Mouse (Mus musculus) heart, adult 9 months (tissue): Measurements from ENCODE around the gene Serpinb12.
"Not testable (repeated sequence)": the region's sequence is repeated elsewhere in the genome, so short reads cannot be mapped to it uniquely, and the experiment has no call there.

Source experiments
- DNase-seq, 2 experiments: peaks; one replicate each; pipeline ENCODE4 v3.0.0; 2022; ENCODE audit warnings: low spot score in 2 of 2

Gene Serpinb12

DNA sequence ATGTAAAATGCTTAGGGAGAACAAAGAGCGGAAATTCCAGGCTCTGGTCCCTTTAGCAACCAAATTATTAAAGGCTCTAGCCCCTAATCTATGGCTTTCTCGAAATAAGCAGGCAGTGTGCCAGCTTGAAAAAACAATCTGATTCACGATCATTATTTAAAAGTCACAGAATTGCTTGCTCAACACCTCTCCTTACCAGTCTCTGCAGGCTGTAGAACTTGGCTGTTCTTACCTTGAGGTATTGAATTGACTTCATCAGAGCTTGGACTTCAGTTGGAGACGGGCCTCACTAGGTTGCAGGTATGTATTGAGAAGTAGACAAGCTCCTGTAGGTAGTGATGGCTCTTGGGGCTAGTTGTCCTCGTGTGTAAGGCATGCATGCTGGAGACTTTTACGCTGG is at the start of gene Serpinb12:
Gene Serpinb12 (plus strand): TSS at position 185 of the 400 bp plus-strand sequence.
- DNase-seq, result no peak

DNA sequence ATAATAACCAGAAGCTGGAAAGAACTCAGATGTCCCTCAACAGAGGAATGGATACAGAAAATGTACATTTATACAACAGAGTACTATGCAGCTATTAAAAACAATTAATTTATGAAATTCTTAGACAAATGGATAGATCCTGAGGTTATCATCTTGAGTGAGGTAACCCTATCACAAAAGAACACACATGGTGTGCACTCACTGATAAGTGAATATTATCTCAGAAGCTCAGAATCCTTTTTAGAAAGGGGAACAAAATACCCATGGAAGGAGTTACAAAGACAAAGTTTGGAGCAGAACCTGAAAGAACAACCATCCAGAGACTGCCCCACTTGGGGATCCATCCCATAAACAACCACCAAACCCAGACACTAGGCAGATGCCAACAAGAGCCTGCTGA is 39.1 kb upstream of the Serpinb12 start:
- not testable (repeated sequence) for DNase-seq

DNA sequence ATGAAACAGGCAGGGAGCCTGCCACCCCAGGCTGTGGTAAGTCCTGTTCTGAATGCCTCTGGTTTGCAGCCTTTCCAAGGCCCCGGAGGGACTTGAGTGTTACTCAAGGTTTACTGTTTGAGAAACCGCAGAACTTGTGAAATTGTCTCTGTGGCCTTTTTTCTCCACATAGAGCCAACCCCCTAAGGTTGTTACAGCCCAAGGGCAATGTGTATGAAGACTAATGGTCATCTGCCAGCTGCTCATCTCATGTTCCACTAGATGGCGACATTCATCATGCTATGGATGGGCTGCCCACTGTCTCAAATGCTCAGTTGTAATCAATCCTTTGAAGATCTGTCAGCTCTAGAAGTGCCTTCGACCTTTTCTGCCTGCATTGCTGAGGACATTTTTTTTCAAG is 32.8 kb upstream of the Serpinb12 start:
- no peak for DNase-seq

DNA sequence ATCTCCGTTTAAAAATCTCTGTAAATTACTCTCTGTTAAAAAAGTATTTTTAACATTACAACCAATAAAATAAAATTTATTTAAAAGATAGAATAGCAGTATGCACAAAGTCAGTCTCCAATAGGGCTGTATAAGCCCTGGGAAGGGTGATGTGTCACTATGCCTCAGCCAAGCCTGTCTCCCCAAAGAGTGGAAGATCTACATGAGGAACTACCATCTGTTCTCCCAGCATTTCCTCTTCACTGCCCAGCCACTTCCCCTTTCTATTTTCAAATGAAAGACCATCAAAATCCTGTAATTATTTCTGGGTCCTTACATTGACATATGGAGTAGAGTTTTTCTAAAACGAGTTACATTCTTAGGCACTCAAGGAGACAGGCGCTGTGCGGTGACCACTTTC is 2.3 kb upstream of the Serpinb12 start:
- DNase-seq, result peak; percentile 3 to 32

DNA sequence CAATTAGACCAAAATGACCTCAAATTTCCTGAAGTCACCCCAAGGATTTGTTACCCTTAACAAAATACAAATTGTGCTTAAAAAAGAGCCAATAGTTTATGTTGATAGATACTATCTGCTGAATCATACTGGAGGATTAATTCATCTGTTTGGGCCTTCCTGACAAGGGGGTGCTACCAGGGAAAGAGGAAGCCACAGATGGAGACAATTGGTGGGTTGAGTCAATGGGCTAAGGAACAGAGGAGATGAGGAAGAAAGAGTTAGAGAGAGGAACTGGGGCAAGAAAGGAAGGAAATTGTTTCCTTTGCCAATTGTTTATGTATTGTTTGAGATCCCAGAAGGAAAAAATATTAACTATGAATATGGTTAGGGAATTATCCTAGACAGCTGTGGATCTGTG is 591 bp upstream of the Serpinb12 start:
- DNase-seq, result peak; percentile 7 to 30

DNA sequence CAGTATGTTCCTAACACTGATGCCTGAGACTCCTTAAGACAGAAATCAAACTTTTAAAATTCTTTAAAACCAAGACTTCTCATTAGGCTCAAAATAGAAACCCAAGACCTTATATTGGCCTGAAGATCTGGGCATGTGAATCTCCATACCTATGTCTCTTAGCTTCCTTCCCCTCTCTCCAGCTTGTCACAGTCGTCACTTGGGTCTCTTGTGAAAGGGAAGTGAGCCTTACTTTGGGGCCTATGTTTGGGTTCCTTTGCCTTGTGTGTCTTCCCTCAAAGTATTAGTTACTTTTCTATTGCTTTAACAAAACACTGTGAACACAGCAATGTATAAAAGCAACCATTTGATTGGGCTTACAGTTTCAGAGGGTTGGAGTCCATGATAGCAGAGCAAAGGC is 13.0 kb downstream of the Serpinb12 start:
- DNase-seq, result no peak

DNA sequence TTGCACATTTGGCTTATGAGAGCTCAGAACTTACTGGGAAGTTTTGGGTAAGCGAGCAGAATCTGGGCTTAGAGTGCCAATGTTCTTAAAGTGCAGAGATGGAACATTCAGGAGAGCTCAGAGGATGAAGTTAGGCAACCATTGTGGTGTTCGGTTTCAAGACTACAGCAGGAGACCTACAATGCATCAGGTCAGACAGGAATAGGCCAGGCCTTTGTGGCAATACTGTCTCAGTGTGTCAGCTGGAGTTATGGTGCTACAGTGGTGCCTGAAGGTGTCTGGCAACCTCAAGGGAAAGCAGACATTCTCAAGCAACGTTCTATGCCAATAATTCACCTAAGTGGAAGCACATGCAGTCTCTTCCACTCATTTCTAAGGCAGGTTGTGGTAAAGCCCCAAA is 25.7 kb downstream of the Serpinb12 start:
- DNase-seq, result no peak

DNA sequence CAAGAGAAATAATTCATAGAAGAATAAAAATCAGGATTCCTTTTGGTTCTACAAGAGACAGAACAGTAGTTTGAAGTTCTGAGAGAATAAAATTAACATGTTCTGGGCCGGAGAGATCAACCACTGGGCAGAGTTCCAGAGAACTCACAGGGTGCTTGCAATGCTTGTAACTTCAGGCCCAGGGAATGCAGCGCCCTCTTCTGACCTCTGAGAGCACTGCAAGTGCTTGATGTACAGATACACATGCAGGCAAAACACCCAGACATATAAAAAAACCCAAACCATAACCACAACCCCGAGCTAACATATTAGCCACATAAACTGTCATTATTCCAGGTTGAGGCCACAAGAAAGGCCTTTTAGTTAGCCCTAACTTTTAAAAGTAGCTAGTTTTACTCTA is 26.8 kb downstream of the Serpinb12 start:
- DNase-seq, result no peak

DNA sequence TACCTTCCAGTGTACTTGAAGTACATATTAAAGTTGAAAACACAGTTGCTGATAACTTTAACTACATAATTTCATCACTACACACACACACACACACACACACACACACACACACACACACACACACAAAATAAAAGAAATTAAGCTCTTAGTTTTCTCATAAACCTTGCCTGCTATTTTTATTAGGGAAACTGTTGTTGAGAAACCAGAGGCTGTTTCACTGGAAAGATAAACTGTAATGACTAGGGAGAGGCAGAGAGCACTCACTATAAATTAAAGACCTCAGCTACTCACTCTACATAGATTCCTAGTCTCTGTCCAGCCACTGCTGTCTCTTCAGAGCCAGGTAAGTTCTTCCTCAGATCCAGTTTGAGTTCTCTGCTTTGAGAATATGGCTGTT is 46.4 kb downstream of the Serpinb12 start, which contains the start of gene Serpinb13:
Gene Serpinb13 (plus strand): TSS at position 301 of the 400 bp plus-strand sequence.
- no peak for DNase-seq

DNA sequence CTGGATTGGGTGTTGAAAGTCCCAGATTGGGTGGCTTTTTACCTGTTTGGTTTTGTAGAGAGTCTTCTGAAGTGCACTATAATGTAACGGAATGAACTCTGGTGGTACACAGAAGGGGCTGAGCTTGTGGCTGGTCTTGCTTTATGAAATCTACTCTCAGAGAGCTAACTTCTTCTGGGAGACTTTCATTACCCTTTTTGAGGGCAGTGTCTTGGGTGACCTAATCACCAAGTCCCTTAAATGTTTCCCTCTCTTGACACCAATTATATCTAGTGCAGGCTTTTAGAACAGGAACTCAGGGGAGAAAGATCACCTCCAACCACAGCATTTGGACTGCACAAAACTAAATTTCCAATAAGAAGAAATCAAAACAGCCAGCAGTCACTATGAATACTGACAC is 48.8 kb downstream of the Serpinb12 start:
- DNase-seq, result no peak

DNA sequence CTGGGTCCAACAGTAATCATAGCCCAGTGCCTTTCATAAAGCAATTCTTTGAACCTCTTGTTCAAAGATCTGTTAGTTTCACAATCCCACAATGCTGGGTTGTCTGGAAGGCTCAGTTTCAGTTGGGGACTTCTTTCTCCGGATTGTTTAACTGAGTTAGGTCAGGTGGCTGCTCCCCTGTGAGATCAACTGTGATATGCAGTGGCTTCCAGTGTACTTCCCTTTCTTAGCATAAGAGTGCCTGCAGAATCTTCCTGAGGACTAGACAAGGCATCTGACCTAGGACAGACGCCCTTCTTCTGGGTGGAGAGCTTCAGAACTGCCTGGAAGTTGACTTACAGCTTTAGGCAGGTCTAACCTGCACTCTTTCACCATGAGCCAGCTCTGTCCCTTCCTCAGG is 49.6 kb downstream of the Serpinb12 start:
- no peak for DNase-seq

DNA sequence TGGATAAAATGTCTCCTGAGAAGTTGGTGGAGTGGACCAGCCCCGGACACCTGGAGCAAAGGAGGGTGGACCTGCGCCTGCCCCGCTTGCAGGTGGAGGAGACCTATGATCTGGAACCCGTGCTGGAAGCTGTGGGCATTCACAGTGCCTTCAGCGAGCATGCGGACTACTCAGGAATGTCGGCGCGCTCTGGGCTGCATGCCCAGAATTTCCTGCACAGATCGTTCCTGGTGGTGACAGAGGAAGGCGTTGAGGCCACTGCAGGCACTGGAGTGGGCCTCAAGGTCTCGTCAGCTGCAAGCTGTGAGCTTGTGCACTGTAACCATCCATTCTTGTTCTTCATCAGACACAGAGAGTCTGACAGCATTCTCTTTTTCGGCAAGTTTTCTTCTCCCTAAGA is 66.2 kb downstream of the Serpinb12 start:
- DNase-seq, result peak; percentile 2 to 17

DNA sequence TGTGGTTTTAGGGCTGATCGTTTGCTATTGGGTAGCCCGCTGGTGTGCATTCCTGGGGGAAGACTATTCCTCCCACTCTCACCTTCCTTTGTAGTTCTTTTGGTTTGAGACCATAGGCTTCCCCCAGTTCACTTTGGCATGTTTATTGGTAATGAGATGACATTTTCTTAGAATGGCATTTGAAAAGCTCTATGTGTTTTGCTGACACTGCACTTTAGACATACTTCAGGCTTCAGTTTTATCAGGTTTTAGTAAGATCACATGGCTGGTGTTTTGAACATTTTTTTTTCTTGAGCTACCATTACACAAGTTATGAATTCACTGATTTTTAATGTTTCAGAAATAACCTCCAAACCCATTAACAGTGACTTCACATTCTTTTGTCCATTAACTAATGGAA is 67.5 kb downstream of the Serpinb12 start:
- DNase-seq, result no peak

DNA sequence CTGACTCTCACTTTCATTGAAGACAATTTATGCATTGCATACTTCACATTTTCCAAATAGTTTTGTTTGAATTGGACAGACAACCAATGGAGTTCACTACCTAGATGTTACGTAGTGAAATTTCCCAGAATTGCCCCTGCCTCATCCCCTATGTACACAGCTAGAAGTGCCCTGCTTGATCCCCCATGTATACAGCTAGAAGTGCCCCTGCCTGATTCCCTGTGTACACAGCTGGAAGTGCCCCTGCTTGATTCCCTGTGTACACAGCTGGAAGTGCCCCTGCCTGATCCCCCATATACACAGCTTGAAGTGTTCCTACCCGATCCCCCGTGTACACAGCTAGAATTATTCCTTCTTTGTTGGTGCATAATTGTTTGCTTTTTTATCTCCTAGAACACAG is 72.1 kb downstream of the Serpinb12 start:
- no peak for DNase-seq
